28 mouse cellular contexts compared by ENCODE assay signal in the genomic region with DNA sequence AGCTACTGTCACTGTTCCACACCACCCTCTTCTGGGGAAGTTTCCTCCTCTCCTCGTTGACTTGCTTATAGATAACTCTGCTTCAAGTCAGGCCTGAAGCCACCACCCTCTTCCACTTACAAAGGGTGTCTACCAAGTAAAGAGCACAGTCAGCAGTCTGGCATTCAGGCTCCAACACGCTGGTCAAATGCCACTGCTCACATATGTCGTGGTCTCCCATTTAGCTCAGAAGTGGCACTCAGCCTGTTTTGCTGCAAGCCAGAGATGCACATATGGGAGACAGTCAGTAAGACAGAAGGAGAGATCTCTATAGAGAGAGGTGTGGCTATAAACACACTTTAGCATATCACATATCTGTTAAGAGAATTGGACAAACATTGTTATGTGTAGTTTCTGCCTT.
A peak's percentile ranks its signal among the peaks of the same experiment; 100 is the strongest.
DNase-seq lines count a peak whose midpoint lies in the region; ATAC-seq and TF ChIP-seq lines count a peak whose summit lies in the region.
"Had no signal": no experiment of that assay in that cellular context is flagged by ENCODE, and none has a peak within 500 bp of the region (broad histone marks: within the 10 kb centered on the region; RNA-seq: fewer than 3 reads in every experiment).

No protein-coding gene starts in this region.

- TF ChIP-seq CTCF in forebrain, postnatal 0 days (IDR thresholded peaks at IDR 0.05; ENCODE audit: low read depth): no peak

- H3K4me2 ChIP-seq in forebrain, postnatal 0 days (ENCODE audit: low read depth): no peak overlapping the region
- H3K4me2 ChIP-seq in forebrain, embryonic 15.5 days (replicated peaks): no peak overlapping the region
- H3K4me2 ChIP-seq: embryonic facial prominence, embryonic 13.5 days; hindbrain, embryonic 14.5 days; liver, embryonic 15.5 days; lung, embryonic 15.5 days had no signal

- H3K27ac ChIP-seq in forebrain, postnatal 0 days (ENCODE audit: low read depth, low read length): no peak overlapping the region
- H3K27ac ChIP-seq in forebrain, embryonic 15.5 days (replicated peaks): no peak overlapping the region
- no peak overlapping the region for H3K27ac ChIP-seq in limb, embryonic 10.5 days
- H3K27ac ChIP-seq: embryonic facial prominence, embryonic 13.5 days; hindbrain, embryonic 14.5 days; left cerebral cortex, adult 2 months; liver, embryonic 15.5 days; lung, embryonic 15.5 days had no signal

- H3K27me3 ChIP-seq in forebrain, postnatal 0 days (ENCODE audit: insufficient read depth, low read length): no peaks in the 10 kb centered on the region
- no peaks in the 10 kb centered on the region for H3K27me3 ChIP-seq in forebrain, embryonic 15.5 days
- no peaks in the 10 kb centered on the region for H3K27me3 ChIP-seq in limb, embryonic 10.5 days (ENCODE audit: low read depth, poor library complexity, severe bottlenecking)
- H3K27me3 ChIP-seq: embryonic facial prominence, embryonic 13.5 days; liver, embryonic 15.5 days; lung, embryonic 15.5 days had no signal

- ATAC-seq in forebrain, postnatal 0 days: peak; percentile 91
- ATAC-seq in forebrain, embryonic 15.5 days (replicated peaks): no peak; the same call in 1 of the 2 replicates
- ATAC-seq in megakaryocyte progenitor cell, adult 5-6 weeks (replicated peaks; ENCODE audit: poor library complexity): no peak
- ATAC-seq: CD4-positive, CD25-positive, alpha-beta regulatory T cell, adult 4 months; forebrain, embryonic 14.5 days; inflammation-experienced regulatory T-cells, adult 6 months; midbrain, embryonic 16.5 days had no signal

- H3K36me3 ChIP-seq in forebrain, postnatal 0 days (ENCODE audit: insufficient read depth): no peaks in the 10 kb centered on the region
- H3K36me3 ChIP-seq in forebrain, embryonic 15.5 days: no peaks in the 10 kb centered on the region
- no peaks in the 10 kb centered on the region for H3K36me3 ChIP-seq in limb, embryonic 10.5 days
- H3K36me3 ChIP-seq: embryonic facial prominence, embryonic 13.5 days; liver, embryonic 15.5 days; lung, embryonic 15.5 days had no signal

- no peak overlapping the region for H3K9ac ChIP-seq in forebrain, postnatal 0 days
- no peak overlapping the region for H3K9ac ChIP-seq in forebrain, embryonic 15.5 days (replicated peaks)
- H3K9ac ChIP-seq: embryonic facial prominence, embryonic 13.5 days; hindbrain, embryonic 14.5 days; liver, embryonic 15.5 days; lung, embryonic 15.5 days had no signal

- 65% methylated on average over 3 of the region's 3 CpGs for WGBS in forebrain, postnatal 0 days
- WGBS in forebrain, embryonic 15.5 days: 66% methylated on average over 3 of the region's 3 CpGs
- WGBS in limb, embryonic 10.5 days: 75% methylated on average over 3 of the region's 3 CpGs

- H3K4me1 ChIP-seq in forebrain, postnatal 0 days (ENCODE audit: insufficient read depth): no peaks in the 10 kb centered on the region
- H3K4me1 ChIP-seq in forebrain, embryonic 15.5 days: no peaks in the 10 kb centered on the region
- no peaks in the 10 kb centered on the region for H3K4me1 ChIP-seq in limb, embryonic 10.5 days
- H3K4me1 ChIP-seq: embryonic facial prominence, embryonic 13.5 days; liver, embryonic 15.5 days; lung, embryonic 15.5 days had no signal

- DNase-seq in forebrain, postnatal 0 days: peak; percentile 78
- peak; percentile 89 for DNase-seq in brain, adult 2 months (ENCODE audit: low read depth, low spot score)
- DNase-seq in cerebellum, adult 11-12 months: peak; percentile 68
- DNase-seq in cerebellum, postnatal 10 days: peak; percentile 25 to 34
- no peak for DNase-seq in limb, embryonic 10.5 days (ENCODE audit: low spot score)
- DNase-seq: adrenal gland, postnatal 25 days; gastrocnemius, postnatal 25 days; heart, adult 18-20 months; heart, postnatal 4 days; kidney, adult 18-20 months; left cerebral cortex, postnatal 4 days; liver; lung, postnatal 36 days; right cerebral cortex, adult 18-20 months; spleen, adult 18-20 months had no signal

- H3K9me3 ChIP-seq in forebrain, postnatal 0 days (ENCODE audit: low read length): no peaks in the 10 kb centered on the region
- H3K9me3 ChIP-seq in forebrain, embryonic 15.5 days: no peaks in the 10 kb centered on the region
- no peaks in the 10 kb centered on the region for H3K9me3 ChIP-seq in limb, embryonic 10.5 days (replicated peaks)
- H3K9me3 ChIP-seq: liver, embryonic 15.5 days; lung, embryonic 15.5 days had no signal

- no peak overlapping the region for H3K4me3 ChIP-seq in forebrain, postnatal 0 days (ENCODE audit: low read depth, low read length)
- H3K4me3 ChIP-seq in forebrain, embryonic 15.5 days: no peak overlapping the region
- no peak overlapping the region for H3K4me3 ChIP-seq in limb, embryonic 10.5 days
- H3K4me3 ChIP-seq: embryonic facial prominence, embryonic 13.5 days; erythroblast, embryonic 14.5 days; left cerebral cortex, adult 2 months; liver, embryonic 15.5 days; lung, embryonic 15.5 days; myocyte had no signal
